Mouse (Mus musculus) sigmoid colon, adult 10 weeks (tissue): ENCODE data around the gene Ormdl2. TPM values are rescaled to one million over a fixed set of nuclear protein-coding genes. Genes with fewer than 3 reads are reported as not detected.

Experiments
- polyA plus RNA-seq: library from polyadenylated mRNA; stranded (reverse); fragments of 350-450 nt; fragmentation: Illumina TruSeq; extraction: RNeasy Lipid Tissue Mini Kit (QIAGEN cat#74804); gene quantifications from one replicate; pipeline ENCODE4 v1.2.3, GENCODE M21; 2014; ENCODE audit warnings: low read depth, low replicate concordance

Ormdl2 gene
- 259 TPM for polyA plus RNA-seq

GRCm38 (mm10) chr10:128821358-128822056, at the start of gene Ormdl2:
Gene Ormdl2 (minus strand): TSS chr10:128821645.

GRCm38 (mm10) chr10:128817033-128817432, 4.4 kb downstream of the Ormdl2 start, which contains the start of gene Sarnp:
Gene Sarnp (plus strand): TSS chr10:128817333.

GRCm38 (mm10) chr10:128804271-128805091, 17.0 kb downstream of the Ormdl2 start, which contains the start of gene Tmem198b:
Gene Tmem198b (minus strand): TSS chr10:128804370.

GRCm38 (mm10) chr10:128803771-128804270, 17.6 kb downstream of the Ormdl2 start, which contains the start of gene Dnajc14:
Gene Dnajc14 (plus strand): TSS chr10:128804062.

GRCm38 (mm10) chr10:128790398-128791124, 30.9 kb downstream of the Ormdl2 start, which contains the start of gene Mmp19:
Gene Mmp19 (plus strand): TSS chr10:128790910.

Other genes with a start within 250 kb of the Ormdl2 start
- 177 TPM for gene Erbb3, start 232.0 kb downstream of the Ormdl2 start, polyA plus RNA-seq
- 10.0 TPM for gene Rps26, start 194.9 kb downstream of the Ormdl2 start, polyA plus RNA-seq
- 0.60 TPM for gene Ikzf4, start 175.7 kb downstream of the Ormdl2 start, polyA plus RNA-seq
- 5.9 TPM for gene Suox, start 147.6 kb downstream of the Ormdl2 start, polyA plus RNA-seq
- gene Rab5b, start 125.4 kb downstream of the Ormdl2 start, polyA plus RNA-seq = 100 TPM
- not detected for gene Pmel, start 117.5 kb downstream of the Ormdl2 start, polyA plus RNA-seq
- 21.9 TPM for gene Cdk2, start 116.6 kb downstream of the Ormdl2 start, polyA plus RNA-seq
- 76.1 TPM for gene Dgka, start 76.8 kb downstream of the Ormdl2 start, polyA plus RNA-seq
- 0.95 TPM for gene Pym1, start 73.8 kb downstream of the Ormdl2 start, polyA plus RNA-seq
- gene Mmp19, start 30.7 kb downstream of the Ormdl2 start, polyA plus RNA-seq = 7.0 TPM
- 61.1 TPM for gene Dnajc14, start 17.6 kb downstream of the Ormdl2 start, polyA plus RNA-seq
- 8.0 TPM for gene Tmem198b, start 17.3 kb downstream of the Ormdl2 start, polyA plus RNA-seq
- gene Sarnp, start 4.3 kb downstream of the Ormdl2 start, polyA plus RNA-seq = 258 TPM
- 2.7 TPM for gene Gdf11, start 70.1 kb upstream of the Ormdl2 start, polyA plus RNA-seq
- 777 TPM for gene Cd63, start 79.3 kb upstream of the Ormdl2 start, polyA plus RNA-seq
- gene Rdh5, start 101.2 kb upstream of the Ormdl2 start, polyA plus RNA-seq = 3.9 TPM
- gene Bloc1s1, start 102.4 kb upstream of the Ormdl2 start, polyA plus RNA-seq = not detected
- gene Itga7, start 112.2 kb upstream of the Ormdl2 start, polyA plus RNA-seq = 4.2 TPM
- 20.4 TPM for gene Mettl7b, start 139.3 kb upstream of the Ormdl2 start, polyA plus RNA-seq
- gene Olfr9, start 167.8 kb upstream of the Ormdl2 start, polyA plus RNA-seq = not detected
- gene Olfr763, start 189.1 kb upstream of the Ormdl2 start, polyA plus RNA-seq = not detected
- not detected for gene Olfr764-ps1, start 218.3 kb upstream of the Ormdl2 start, polyA plus RNA-seq
- gene Olfr765, start 228.4 kb upstream of the Ormdl2 start, polyA plus RNA-seq = not detected
- gene Olfr766-ps1, start 247.3 kb upstream of the Ormdl2 start, polyA plus RNA-seq = not detected